Mouse (Mus musculus) forebrain, embryonic 11.5 days (tissue): Measurements from ENCODE around the gene Tmem45b. TPM values are rescaled to one million over a fixed set of nuclear protein-coding genes. Genes with fewer than 3 reads are reported as not detected.

Experiments
- ATAC-seq: fragments of 200-750 bp; cut with Nextera tagmentation; replicated peaks from 2 replicates; pipeline ENCODE4 v1.8.0; 2017; ENCODE audit warnings: moderate TSS enrichment; ENCODE audit not compliant: low FRiP score
- DNase-seq: peaks from one replicate; pipeline ENCODE4 v3.0.0-alpha.2; 2017; ENCODE audit warnings: low spot score
- H3K27ac ChIP-seq: fragments of 300-500 bp; sonication (generic); 2 replicates; pipeline ENCODE4 v1.5.1; 2014; ENCODE audit warnings: low read depth, low read length
- H3K27me3 ChIP-seq: fragments of 300-500 bp; sonication (generic); 2 replicates; pipeline ENCODE4 v1.6.1; 2014; ENCODE audit warnings: mild to moderate bottlenecking, low read length, mixed read lengths; ENCODE audit not compliant: control insufficient read depth, insufficient read depth
- H3K36me3 ChIP-seq: fragments of 300-500 bp; sonication (generic); 2 replicates; pipeline ENCODE4 v1.6.1; 2014; ENCODE audit warnings: mild to moderate bottlenecking, low read length, moderate library complexity, mixed read lengths; ENCODE audit not compliant: control insufficient read depth, insufficient read depth
- H3K4me1 ChIP-seq: fragments of 300-500 bp; sonication (generic); replicated peaks from 2 replicates; pipeline ENCODE4 v1.6.1; 2014; ENCODE audit warnings: low read length, mixed read lengths; ENCODE audit not compliant: control insufficient read depth, insufficient read depth
- H3K4me2 ChIP-seq: fragments of 300-500 bp; sonication (generic); 2 replicates; pipeline ENCODE4 v1.6.1; 2014; ENCODE audit warnings: low read depth, mild to moderate bottlenecking, low read length, moderate library complexity, mixed read lengths; ENCODE audit not compliant: severe bottlenecking
- H3K4me3 ChIP-seq: fragments of 300-500 bp; sonication (generic); 2 replicates; pipeline ENCODE4 v1.5.1; 2014; ENCODE audit warnings: low read depth, low read length
- H3K9ac ChIP-seq: fragments of 300-500 bp; sonication (generic); 2 replicates; pipeline ENCODE4 v1.6.1; 2014; ENCODE audit warnings: low read length
- H3K9me3 ChIP-seq: fragments of 300-500 bp; sonication (generic); 2 replicates; pipeline ENCODE4 v1.6.1; 2016; ENCODE audit warnings: low read length, mixed read lengths; ENCODE audit not compliant: control insufficient read depth
- WGBS: fragments of 180-500 bp; shearing (Covaris S2); extraction: QIAGEN DNeasy Blood & Tissue Kit; methylation state at CpG from one replicate; pipeline ENCODE4 v1.1.7; 2014; 5-methylcytosine and 5-hydroxymethylcytosine counted together
- polyA plus RNA-seq: library from polyadenylated mRNA; unstranded; fragments of >200 nt; fragmentation: Nextera tagmentation; extraction: Ambion mirVana; gene quantifications from 2 replicates; pipeline ENCODE4 v1.2.1, GENCODE M21; 2014

Gene Tmem45b
- polyA plus RNA-seq, 1 experiment from 2014 or later = not detected

GRCm38 (mm10) chr9:31386368-31387180 lies 77.7 kb downstream of the Tmem45b start:
- peak overlapping the region; percentile 82 for H3K9ac ChIP-seq
- no peaks in the 10 kb centered on the region for H3K27me3 ChIP-seq
- H3K4me3 ChIP-seq = peak overlapping the region; percentile 85
- ATAC-seq = peak; percentile 83
- H3K36me3 ChIP-seq = peaks cover 2% of the 10 kb centered on the region
- H3K27ac ChIP-seq = no peak overlapping the region
- 11% methylated on average over 43 of the region's 44 CpGs for WGBS
- DNase-seq = no peak
- H3K4me2 ChIP-seq = peak overlapping the region; percentile 58
- H3K9me3 ChIP-seq = no peaks in the 10 kb centered on the region
- peaks cover 6% of the 10 kb centered on the region for H3K4me1 ChIP-seq

DNA sequence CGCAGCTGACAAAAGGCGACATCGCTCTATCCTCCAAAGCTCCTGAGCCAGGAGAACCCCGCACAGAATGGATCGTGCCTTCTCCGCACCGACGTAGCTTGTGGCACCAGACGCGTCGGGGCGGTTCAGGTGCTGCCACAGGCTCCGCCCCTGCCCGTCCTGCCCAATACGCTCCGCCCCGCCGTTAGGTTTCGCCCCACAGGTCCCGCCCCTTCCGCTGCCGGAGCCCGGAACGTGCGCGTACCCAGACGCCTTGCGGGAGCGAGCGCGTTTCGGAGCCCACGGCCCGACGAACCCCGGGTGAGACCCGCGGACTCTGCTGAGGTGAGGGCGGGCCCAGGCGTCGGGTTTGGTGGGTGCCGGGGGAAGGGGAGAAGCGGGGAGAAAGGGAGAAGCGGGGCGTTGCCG lies 78.3 kb downstream of the Tmem45b start, which contains the start of gene Nfrkb:
Nfrkb (plus strand) TSS at position 246 of the 408 bp plus-strand sequence.
- no peaks in the 10 kb centered on the region for H3K27me3 ChIP-seq
- peak within 1 kb of the TSS; percentile 58 for H3K4me2 ChIP-seq
- peaks cover 6% of the 10 kb centered on the region for H3K4me1 ChIP-seq
- ATAC-seq = peak; percentile 98
- 0% methylated on average over 38 of the region's 46 CpGs for WGBS
- peak within 1 kb of the TSS; percentile 82 for H3K9ac ChIP-seq
- peaks cover 2% of the 10 kb centered on the region; the same call in 1 of the 2 replicates for H3K36me3 ChIP-seq
- peak within 1 kb of the TSS; percentile 85 for H3K4me3 ChIP-seq
- no peaks in the 10 kb centered on the region for H3K9me3 ChIP-seq
- H3K27ac ChIP-seq = no peak within 1 kb of the TSS
- DNase-seq = peak; percentile 97

DNA sequence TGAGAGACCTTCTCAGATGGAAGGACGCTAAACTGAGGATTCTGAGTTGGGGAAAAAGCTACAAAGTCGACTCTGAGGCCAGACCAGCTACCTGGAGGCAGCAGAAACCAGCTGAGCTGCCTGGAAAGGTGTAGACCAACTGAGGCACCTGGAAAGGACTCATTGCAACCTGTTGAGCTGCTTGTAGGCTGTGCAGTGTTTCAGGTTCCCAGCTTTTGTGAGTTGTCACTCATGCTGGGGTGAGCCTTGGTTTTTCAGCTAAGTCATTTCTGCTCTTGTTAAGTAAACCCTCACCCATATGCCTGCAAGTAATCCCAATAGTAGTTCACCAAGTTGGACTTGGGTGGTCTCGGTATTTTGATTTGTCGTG lies 78.8 kb downstream of the Tmem45b start:
- DNase-seq = no peak
- peak overlapping the region; percentile 85 for H3K4me3 ChIP-seq
- H3K27ac ChIP-seq = no peak overlapping the region
- H3K9me3 ChIP-seq = no peaks in the 10 kb centered on the region
- no peaks in the 10 kb centered on the region for H3K27me3 ChIP-seq
- peak overlapping the region; percentile 58 for H3K4me2 ChIP-seq
- peaks cover 6% of the 10 kb centered on the region for H3K4me1 ChIP-seq
- peak overlapping the region; percentile 82 for H3K9ac ChIP-seq
- peaks cover under 1% of the 10 kb centered on the region; the same call in 1 of the 2 replicates for H3K36me3 ChIP-seq
- 25% methylated on average over 4 of the region's 4 CpGs for WGBS
- no peak for ATAC-seq

DNA sequence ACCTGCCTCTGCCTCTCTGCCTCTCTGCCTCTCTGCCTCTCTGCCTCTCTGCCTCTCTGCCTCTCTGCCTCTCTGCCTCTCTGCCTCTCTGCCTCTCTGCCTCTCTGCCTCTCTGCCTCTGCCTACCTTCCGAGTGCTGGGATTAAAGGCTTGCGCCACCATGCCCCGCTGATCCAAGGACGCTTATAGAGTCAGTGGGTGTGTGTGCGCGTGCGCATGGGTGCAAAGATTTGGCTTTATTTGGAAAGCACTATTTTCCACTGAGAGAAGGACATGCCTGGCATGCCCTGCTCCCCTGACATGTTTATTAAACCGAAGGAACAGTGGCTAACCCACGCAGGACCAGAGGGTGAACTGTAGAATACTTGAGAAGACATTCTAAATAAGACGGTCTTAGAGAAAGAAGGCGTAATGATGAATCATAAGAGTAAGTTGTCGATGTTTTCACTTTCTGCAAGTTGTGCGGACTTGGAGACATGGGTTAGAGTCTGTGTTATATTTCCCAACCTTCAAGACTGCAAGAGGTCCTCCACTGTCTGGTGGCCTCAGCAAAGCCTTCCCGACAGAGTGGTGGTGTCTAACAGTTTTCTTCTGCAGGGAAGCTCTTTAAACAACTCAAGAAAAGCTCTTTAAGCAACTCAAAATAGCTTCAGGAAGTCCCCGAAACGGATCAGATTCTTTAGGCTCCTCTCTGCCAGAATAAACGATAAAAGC lies 79.3 kb downstream of the Tmem45b start:
- ATAC-seq (no peak), DNase-seq (no peak)
- H3K9me3 ChIP-seq = no peaks in the 10 kb centered on the region
- H3K4me1 ChIP-seq = peaks cover 6% of the 10 kb centered on the region
- H3K27ac ChIP-seq = no peak overlapping the region
- H3K4me2 ChIP-seq = no peak overlapping the region
- no peaks in the 10 kb centered on the region for H3K36me3 ChIP-seq
- H3K9ac ChIP-seq = no peak overlapping the region
- H3K4me3 ChIP-seq = peak overlapping the region; percentile 85; the same call in 1 of the 2 replicates
- no peaks in the 10 kb centered on the region for H3K27me3 ChIP-seq
- 89% methylated on average over 17 of the region's 17 CpGs for WGBS

GRCm38 (mm10) chr9:31376661-31377060 lies 87.6 kb downstream of the Tmem45b start:
- DNase-seq = no peak
- Histone ChIP-seq H3K4me1 (no peaks in the 10 kb centered on the region), H3K4me2 (no peak overlapping the region), H3K9ac (no peak overlapping the region), H3K27ac (no peak overlapping the region), H3K36me3 (no peaks in the 10 kb centered on the region; the same call in 1 of the 2 replicates), H3K9me3 (no peaks in the 10 kb centered on the region; the same call in 1 of the 2 replicates), H3K4me3 (no peak overlapping the region), H3K27me3 (no peaks in the 10 kb centered on the region)
- no peak for ATAC-seq

Other genes starting within 250 kb of the Tmem45b start
- 10.1 and 10.4 TPM in 2 replicates for gene Prdm10, start 183.9 kb downstream of the Tmem45b start, polyA plus RNA-seq
- gene Nfrkb, start 78.3 kb downstream of the Tmem45b start, polyA plus RNA-seq = 25.6 and 25.7 TPM in 2 replicates